Mouse (Mus musculus): ENCODE results near the gene Atpaf1.

DNA sequence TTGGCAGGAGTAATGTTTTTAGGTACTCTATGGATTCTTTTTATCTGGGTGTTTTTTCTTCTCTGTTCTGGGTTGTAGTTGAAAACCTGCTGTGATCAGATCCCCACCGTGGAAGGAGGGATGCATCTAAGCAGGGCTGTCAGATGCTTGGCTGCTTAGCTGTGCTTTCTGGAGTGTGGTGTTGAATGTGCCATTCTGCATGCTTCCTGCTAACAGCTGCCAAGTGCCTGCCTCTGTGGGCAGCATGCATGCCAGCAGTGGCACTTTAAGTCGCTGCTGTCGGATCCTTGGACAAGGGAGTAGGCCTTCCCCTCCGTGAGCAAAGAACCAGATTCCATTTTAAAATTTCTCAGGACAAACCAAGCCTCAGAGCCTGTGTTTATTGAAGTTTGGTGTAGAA lies 71.0 kb downstream of the Atpaf1 start:
- TF ChIP-seq POLR2A (IDR thresholded peaks at IDR 0.05; ENCODE audit: low read depth, low read length) (no peak), CTCF (IDR thresholded peaks at IDR 0.05; ENCODE audit: extremely low read depth, insufficient read length, insufficient replicate concordance, low read depth, low read length) (no peak)

All from small intestine, adult 2 months (tissue).